Mouse (Mus musculus): Measurements from ENCODE around the gene Wdr48. TPM values are rescaled to one million over a fixed set of nuclear protein-coding genes. Genes with fewer than 3 reads are reported as not detected.

The Wdr48 gene
- polyA plus RNA-seq, 1 experiment: 60.5 TPM

- H3K4me3 ChIP-seq (replicated peaks; ENCODE audit: insufficient read depth, low read depth, low read length): no peak overlapping the region
- peak in 1 of 2 experiments; percentile 50 for DNase-seq
- no peaks in the 10 kb centered on the region for H3K27me3 ChIP-seq (ENCODE audit: control insufficient read depth, insufficient read depth, low read length)
- WGBS: 17% methylated on average over 10 of the region's 10 CpGs
- no peak for TF ChIP-seq CTCF (IDR thresholded peaks at IDR 0.05; ENCODE audit: borderline replicate concordance, insufficient read depth, low read depth, low read length)
- no peak for TF ChIP-seq POLR2A (IDR thresholded peaks at IDR 0.05; ENCODE audit: borderline replicate concordance, insufficient read depth, low read length)
- H3K4me1 ChIP-seq (ENCODE audit: control insufficient read depth, insufficient read depth, low read length): peaks cover 51% of the 10 kb centered on the region
- H3K27ac ChIP-seq (ENCODE audit: insufficient read depth, low read length): no peak overlapping the region
Observed at GRCm38 (mm10) chr9:119972166-119972565, 77.5 kb downstream of the Wdr48 start.

- DNase-seq: peak; percentile 70 to 79
- no peak overlapping the region for H3K4me3 ChIP-seq (replicated peaks; ENCODE audit: insufficient read depth, low read depth, low read length)
- no peak overlapping the region for H3K27ac ChIP-seq (ENCODE audit: insufficient read depth, low read length)
- peaks cover 56% of the 10 kb centered on the region for H3K4me1 ChIP-seq (ENCODE audit: control insufficient read depth, insufficient read depth, low read length)
- 12% methylated on average over 12 of the region's 12 CpGs for WGBS
- no peak for TF ChIP-seq CTCF (IDR thresholded peaks at IDR 0.05; ENCODE audit: borderline replicate concordance, insufficient read depth, low read depth, low read length)
- TF ChIP-seq POLR2A (IDR thresholded peaks at IDR 0.05; ENCODE audit: borderline replicate concordance, insufficient read depth, low read length): no peak
- no peaks in the 10 kb centered on the region for H3K27me3 ChIP-seq (ENCODE audit: control insufficient read depth, insufficient read depth, low read length)
Observed at GRCm38 (mm10) chr9:119972582-119972981, 77.9 kb downstream of the Wdr48 start.

GRCm38 (mm10) chr9:119973281-119973680 is 78.6 kb downstream of the Wdr48 start:
- peak; percentile 24 to 48 for DNase-seq
- 48% methylated on average over 23 of the region's 23 CpGs for whole genome bisulfite sequencing
- Histone ChIP-seq H3K4me1 (ENCODE audit: control insufficient read depth, insufficient read depth, low read length) (peaks cover 62% of the 10 kb centered on the region), H3K4me3 (replicated peaks; ENCODE audit: insufficient read depth, low read depth, low read length) (no peak overlapping the region), H3K27me3 (ENCODE audit: control insufficient read depth, insufficient read depth, low read length) (no peaks in the 10 kb centered on the region), H3K27ac (ENCODE audit: insufficient read depth, low read length) (no peak overlapping the region)
- no peak for TF ChIP-seq CTCF (IDR thresholded peaks at IDR 0.05; ENCODE audit: borderline replicate concordance, insufficient read depth, low read depth, low read length)

DNA sequence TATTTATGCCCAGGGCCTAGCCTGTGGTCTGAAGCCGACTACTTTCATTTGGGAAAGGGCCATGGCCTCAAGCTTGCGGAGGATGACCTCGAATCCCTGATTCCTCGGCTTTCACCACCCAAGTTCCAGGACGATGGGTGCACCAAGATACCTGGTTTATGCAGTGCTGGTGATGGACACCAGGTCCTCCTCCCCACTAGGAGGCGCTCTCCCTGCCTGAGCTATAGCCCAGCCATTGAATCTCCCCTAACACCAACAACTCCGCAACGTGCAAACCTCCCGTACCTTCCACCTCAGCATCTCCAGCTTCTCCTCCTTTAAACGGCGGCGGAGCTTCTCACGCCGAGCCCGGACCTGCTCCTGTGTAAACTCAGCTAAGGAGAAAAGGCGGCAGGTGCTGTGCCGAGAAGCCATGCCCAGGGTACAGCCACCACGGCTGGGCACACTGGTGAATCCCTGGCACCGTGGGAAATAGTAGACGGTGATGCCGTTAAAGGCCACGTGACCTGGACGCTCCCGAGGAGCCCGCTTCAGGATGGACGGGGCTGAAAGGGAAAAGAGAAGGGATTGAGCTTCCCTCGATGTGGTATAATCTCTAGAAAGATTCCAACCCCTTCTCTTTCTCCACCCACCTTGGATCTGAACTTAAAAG is 79.3 kb downstream of the Wdr48 start:
- peak in 1 of 2 experiments; percentile 21 for DNase-seq
- no peaks in the 10 kb centered on the region for H3K27me3 ChIP-seq (ENCODE audit: control insufficient read depth, insufficient read depth, low read length)
- no peak overlapping the region for H3K27ac ChIP-seq (ENCODE audit: insufficient read depth, low read length)
- WGBS: 91% methylated on average over 27 of the region's 27 CpGs
- TF ChIP-seq CTCF (IDR thresholded peaks at IDR 0.05; ENCODE audit: borderline replicate concordance, insufficient read depth, low read depth, low read length) (peak; percentile 54; the same call in 1 of the 2 replicates), POLR2A (IDR thresholded peaks at IDR 0.05; ENCODE audit: borderline replicate concordance, insufficient read depth, low read length) (no peak)
- H3K4me1 ChIP-seq (ENCODE audit: control insufficient read depth, insufficient read depth, low read length): peaks cover 68% of the 10 kb centered on the region
- no peak overlapping the region for H3K4me3 ChIP-seq (replicated peaks; ENCODE audit: insufficient read depth, low read depth, low read length)

- Histone ChIP-seq H3K4me1 (ENCODE audit: control insufficient read depth, insufficient read depth, low read length) (peaks cover 69% of the 10 kb centered on the region), H3K27ac (ENCODE audit: insufficient read depth, low read length) (no peak overlapping the region), H3K27me3 (ENCODE audit: control insufficient read depth, insufficient read depth, low read length) (no peaks in the 10 kb centered on the region), H3K4me3 (replicated peaks; ENCODE audit: insufficient read depth, low read depth, low read length) (no peak overlapping the region)
- DNase-seq: no peak
- TF ChIP-seq CTCF (IDR thresholded peaks at IDR 0.05; ENCODE audit: borderline replicate concordance, insufficient read depth, low read depth, low read length): no peak
- TF ChIP-seq POLR2A (IDR thresholded peaks at IDR 0.05; ENCODE audit: borderline replicate concordance, insufficient read depth, low read length): no peak
- 79% methylated on average over 5 of the region's 5 CpGs for WGBS
Observed at GRCm38 (mm10) chr9:119974609-119975008, 79.9 kb downstream of the Wdr48 start.

DNA sequence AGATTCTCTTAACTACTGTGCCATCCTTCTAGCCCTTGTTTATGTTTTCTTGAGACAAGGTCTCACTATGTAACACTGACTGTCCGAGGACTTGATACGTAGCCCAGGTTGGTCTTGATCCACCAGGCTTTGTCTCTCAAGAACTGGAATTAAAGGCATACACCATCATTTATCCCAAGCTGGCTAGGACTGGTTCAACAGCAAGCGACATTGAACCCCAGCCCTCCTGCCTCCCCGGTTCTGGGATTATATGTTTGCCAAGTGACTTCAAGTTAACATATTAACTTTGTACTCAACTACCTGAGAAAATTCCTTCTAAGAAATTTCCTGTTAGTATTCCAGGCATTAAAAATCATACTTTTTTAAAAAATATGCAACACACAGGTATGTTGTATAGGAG is 80.6 kb downstream of the Wdr48 start:
- no peak overlapping the region for H3K27ac ChIP-seq (ENCODE audit: insufficient read depth, low read length)
- TF ChIP-seq CTCF (IDR thresholded peaks at IDR 0.05; ENCODE audit: borderline replicate concordance, insufficient read depth, low read depth, low read length) (no peak), POLR2A (IDR thresholded peaks at IDR 0.05; ENCODE audit: borderline replicate concordance, insufficient read depth, low read length) (no peak)
- peaks cover 68% of the 10 kb centered on the region for H3K4me1 ChIP-seq (ENCODE audit: control insufficient read depth, insufficient read depth, low read length)
- 96% methylated on average over 4 of the region's 4 CpGs for WGBS
- no peak for DNase-seq
- H3K4me3 ChIP-seq (replicated peaks; ENCODE audit: insufficient read depth, low read depth, low read length): no peak overlapping the region
- no peaks in the 10 kb centered on the region for H3K27me3 ChIP-seq (ENCODE audit: control insufficient read depth, insufficient read depth, low read length)

Other genes with a start within 250 kb of the Wdr48 start
- not detected in 2 replicates for gene Scn10a, start 175.6 kb upstream of the Wdr48 start, polyA plus RNA-seq (2012; rRNA removed)
- 0.08 and 0.11 TPM in 2 replicates for gene Scn11a, start 69.4 kb upstream of the Wdr48 start, polyA plus RNA-seq (2012; rRNA removed)
- 22.1 and 23.6 TPM in 2 replicates for gene Gorasp1, start 42.7 kb downstream of the Wdr48 start, polyA plus RNA-seq (2012; rRNA removed)
- 0.56 and 1.2 TPM in 2 replicates for gene Ttc21a, start 42.7 kb downstream of the Wdr48 start, polyA plus RNA-seq (2012; rRNA removed)
- 11.1 and 12.6 TPM in 2 replicates for gene Csrnp1, start 89.8 kb downstream of the Wdr48 start, polyA plus RNA-seq (2012; rRNA removed)
- 0.03 and 0.05 TPM in 2 replicates for gene Xirp1, start 128.7 kb downstream of the Wdr48 start, polyA plus RNA-seq (2012; rRNA removed)
- 8.6 and 9.0 TPM in 2 replicates for gene Cx3cr1, start 175.0 kb downstream of the Wdr48 start, polyA plus RNA-seq (2012; rRNA removed)
- not detected in 2 replicates for gene Ccr8, start 197.2 kb downstream of the Wdr48 start, polyA plus RNA-seq (2012; rRNA removed)
- gene Slc25a38, start 215.5 kb downstream of the Wdr48 start, polyA plus RNA-seq (2012; rRNA removed): 30.3 and 30.5 TPM in 2 replicates
- 691 and 736 TPM in 2 replicates for gene Rpsa, start 232.8 kb downstream of the Wdr48 start, polyA plus RNA-seq (2012; rRNA removed)

Measured in cerebellum, adult 2 months (tissue).